Mouse (Mus musculus) hindbrain, embryonic 16.5 days (tissue): Measurements from ENCODE around the gene Bspry. TPM values are rescaled to one million over a fixed set of nuclear protein-coding genes. Genes with fewer than 3 reads are reported as not detected.

Experiments used
- ATAC-seq: fragments of 200-750 bp; cut with Nextera tagmentation; 2 replicates; pipeline ENCODE4 v1.8.0; 2017; ENCODE audit warnings: moderate TSS enrichment, moderate library complexity
- H3K27ac ChIP-seq: fragments of 300-500 bp; sonication (generic); 2 replicates; pipeline ENCODE4 v1.5.1; 2014; ENCODE audit warnings: low read depth, mild to moderate bottlenecking, control low read depth, low read length, moderate library complexity
- H3K27me3 ChIP-seq: fragments of 300-500 bp; sonication (generic); replicated peaks from 2 replicates; pipeline ENCODE4 v1.6.1; 2014; ENCODE audit warnings: low read length; ENCODE audit not compliant: control insufficient read depth, insufficient read depth
- H3K36me3 ChIP-seq: fragments of 300-500 bp; sonication (generic); 2 replicates; pipeline ENCODE4 v1.6.1; 2014; ENCODE audit warnings: mild to moderate bottlenecking, low read length, moderate library complexity, mixed read lengths; ENCODE audit not compliant: control insufficient read depth, insufficient read depth
- H3K4me1 ChIP-seq: fragments of 300-500 bp; sonication (generic); 2 replicates; pipeline ENCODE4 v1.6.1; 2014; ENCODE audit warnings: low read depth, low read length; ENCODE audit not compliant: control insufficient read depth, insufficient read depth
- H3K4me2 ChIP-seq: fragments of 300-500 bp; sonication (generic); 2 replicates; pipeline ENCODE4 v1.6.1; 2014; ENCODE audit warnings: mild to moderate bottlenecking, low read length, control low read depth, moderate library complexity
- H3K4me3 ChIP-seq: fragments of 300-500 bp; sonication (generic); 2 replicates; pipeline ENCODE4 v1.5.1; 2014; ENCODE audit warnings: mild to moderate bottlenecking, low read length, control low read depth, moderate library complexity
- H3K9ac ChIP-seq: fragments of 300-500 bp; sonication (generic); 2 replicates; pipeline ENCODE4 v1.6.1; 2014; ENCODE audit warnings: low read depth, mild to moderate bottlenecking, control low read depth, low read length, moderate library complexity
- H3K9me3 ChIP-seq: fragments of 300-500 bp; sonication (generic); 2 replicates; pipeline ENCODE4 v1.6.1; 2014; ENCODE audit warnings: mild to moderate bottlenecking, low read length, moderate library complexity; ENCODE audit not compliant: control insufficient read depth
- WGBS: fragments of 180-500 bp; shearing (Covaris S2); extraction: QIAGEN DNeasy Blood & Tissue Kit; methylation state at CpG from one replicate; pipeline ENCODE4 v1.1.7; 2014; 5-methylcytosine and 5-hydroxymethylcytosine counted together
- polyA plus RNA-seq: library from polyadenylated mRNA; unstranded; fragments of >200 nt; fragmentation: Nextera tagmentation; extraction: Ambion mirVana; gene quantifications from 2 replicates; pipeline ENCODE4 v1.2.1, GENCODE M21; 2015

Gene Bspry
- polyA plus RNA-seq = 0.63 and 0.80 TPM in 2 replicates

- H3K36me3 ChIP-seq = no peaks in the 10 kb centered on the region
- 2% methylated on average over 55 of the region's 71 CpGs for WGBS
- ATAC-seq = peak; percentile 83
- H3K4me3 ChIP-seq = peak within 1 kb of the TSS; percentile 48
- peaks cover 9% of the 10 kb centered on the region; the same call in 1 of the 2 replicates for H3K27me3 ChIP-seq
- peak within 1 kb of the TSS; percentile 68 for H3K4me2 ChIP-seq
- no peaks in the 10 kb centered on the region for H3K9me3 ChIP-seq
- no peak within 1 kb of the TSS for H3K27ac ChIP-seq
- H3K4me1 ChIP-seq = no peaks in the 10 kb centered on the region; the same call in 1 of the 2 replicates
- peak within 1 kb of the TSS; percentile 33 for H3K9ac ChIP-seq
Observed at GRCm38 (mm10) chr4:62479937-62480708, at the start of gene Bspry. Gene Bspry, plus strand, starts transcription at chr4:62480053.

GRCm38 (mm10) chr4:62430678-62431077 lies 49.2 kb upstream of the Bspry start:
- ATAC-seq = no peak
- H3K4me3 ChIP-seq = no peak overlapping the region
- H3K27ac ChIP-seq = no peak overlapping the region
- no peaks in the 10 kb centered on the region for H3K9me3 ChIP-seq
- no peaks in the 10 kb centered on the region for H3K27me3 ChIP-seq
- H3K36me3 ChIP-seq = no peaks in the 10 kb centered on the region
- no peak overlapping the region for H3K9ac ChIP-seq
- H3K4me1 ChIP-seq = no peaks in the 10 kb centered on the region
- H3K4me2 ChIP-seq = no peak overlapping the region

GRCm38 (mm10) chr4:62431522-62431921 lies 48.3 kb upstream of the Bspry start:
- no peak overlapping the region for H3K27ac ChIP-seq
- no peak overlapping the region for H3K4me3 ChIP-seq
- no peak for ATAC-seq
- H3K9ac ChIP-seq = no peak overlapping the region
- WGBS = 87% methylated on average over 4 of the region's 4 CpGs
- no peaks in the 10 kb centered on the region for H3K27me3 ChIP-seq
- H3K9me3 ChIP-seq = no peaks in the 10 kb centered on the region
- H3K4me2 ChIP-seq = no peak overlapping the region
- no peaks in the 10 kb centered on the region for H3K4me1 ChIP-seq
- H3K36me3 ChIP-seq = no peaks in the 10 kb centered on the region

GRCm38 (mm10) chr4:62433939-62434870 lies 45.6 kb upstream of the Bspry start:
- H3K4me3 ChIP-seq = no peak overlapping the region
- H3K36me3 ChIP-seq = no peaks in the 10 kb centered on the region
- no peak for ATAC-seq
- no peak overlapping the region for H3K9ac ChIP-seq
- H3K27me3 ChIP-seq = no peaks in the 10 kb centered on the region
- no peaks in the 10 kb centered on the region for H3K9me3 ChIP-seq
- no peak overlapping the region for H3K4me2 ChIP-seq
- H3K4me1 ChIP-seq = no peaks in the 10 kb centered on the region
- no peak overlapping the region for H3K27ac ChIP-seq
- WGBS = 77% methylated on average over 7 of the region's 7 CpGs

GRCm38 (mm10) chr4:62435081-62435480 lies 44.8 kb upstream of the Bspry start, which contains the start of gene Rnf183:
Gene Rnf183, minus strand, starts transcription at chr4:62435252.
- H3K4me2 ChIP-seq = no peak within 1 kb of the TSS
- H3K4me3 ChIP-seq = no peak within 1 kb of the TSS
- no peaks in the 10 kb centered on the region for H3K4me1 ChIP-seq
- no peak within 1 kb of the TSS for H3K27ac ChIP-seq
- WGBS = 86% methylated on average over 6 of the region's 6 CpGs
- no peak within 1 kb of the TSS for H3K9ac ChIP-seq
- H3K27me3 ChIP-seq = no peaks in the 10 kb centered on the region
- no peaks in the 10 kb centered on the region for H3K9me3 ChIP-seq
- H3K36me3 ChIP-seq = no peaks in the 10 kb centered on the region
- ATAC-seq = no peak

GRCm38 (mm10) chr4:62437256-62437778 lies 42.5 kb upstream of the Bspry start:
- no peak for ATAC-seq
- Histone ChIP-seq H3K27ac (no peak overlapping the region), H3K9ac (no peak overlapping the region), H3K4me2 (no peak overlapping the region), H3K27me3 (no peaks in the 10 kb centered on the region), H3K4me3 (no peak overlapping the region), H3K36me3 (no peaks in the 10 kb centered on the region), H3K4me1 (no peaks in the 10 kb centered on the region), H3K9me3 (no peaks in the 10 kb centered on the region)
- 87% methylated on average over 3 of the region's 3 CpGs for WGBS

- no peak for ATAC-seq
- H3K4me2 ChIP-seq = no peak overlapping the region
- no peak overlapping the region for H3K9ac ChIP-seq
- 87% methylated on average over 7 of the region's 7 CpGs for WGBS
- no peaks in the 10 kb centered on the region for H3K9me3 ChIP-seq
- H3K36me3 ChIP-seq = no peaks in the 10 kb centered on the region
- no peaks in the 10 kb centered on the region for H3K27me3 ChIP-seq
- H3K27ac ChIP-seq = no peak overlapping the region
- no peak overlapping the region for H3K4me3 ChIP-seq
- H3K4me1 ChIP-seq = no peaks in the 10 kb centered on the region
Observed at GRCm38 (mm10) chr4:62437871-62438270, 42.0 kb upstream of the Bspry start.

- H3K4me3 ChIP-seq = no peak overlapping the region
- H3K4me2 ChIP-seq = no peak overlapping the region
- no peaks in the 10 kb centered on the region for H3K4me1 ChIP-seq
- no peak overlapping the region for H3K9ac ChIP-seq
- 68% methylated on average over 4 of the region's 4 CpGs for WGBS
- no peaks in the 10 kb centered on the region for H3K36me3 ChIP-seq
- H3K27me3 ChIP-seq = no peaks in the 10 kb centered on the region
- H3K27ac ChIP-seq = no peak overlapping the region
- no peaks in the 10 kb centered on the region for H3K9me3 ChIP-seq
- ATAC-seq = no peak
Observed at GRCm38 (mm10) chr4:62439793-62440192, 40.1 kb upstream of the Bspry start.

GRCm38 (mm10) chr4:62440544-62440943 lies 39.3 kb upstream of the Bspry start:
- Histone ChIP-seq H3K27ac (no peak overlapping the region), H3K9ac (no peak overlapping the region), H3K4me2 (no peak overlapping the region), H3K27me3 (no peaks in the 10 kb centered on the region), H3K36me3 (no peaks in the 10 kb centered on the region), H3K4me1 (no peaks in the 10 kb centered on the region), H3K9me3 (no peaks in the 10 kb centered on the region), H3K4me3 (no peak overlapping the region)
- WGBS = 75% methylated on average over 4 of the region's 4 CpGs
- ATAC-seq = no peak
